Mouse (Mus musculus) gastrocnemius, adult 8-10 months (tissue): ENCODE measurements around the gene Lrrfip1. TPM values are rescaled to one million over a fixed set of nuclear protein-coding genes. Genes with fewer than 3 reads are reported as not detected.
A peak's percentile ranks its signal among the peaks of the same experiment; 100 is the strongest.

Experiments
- DNase-seq, 2 experiments: peaks; one replicate each; pipeline ENCODE4 v3.0.0; 2022; ENCODE audit warnings: low spot score in 2 of 2
- total RNA-seq, 4 experiments: library from RNA; stranded (reverse); gene quantifications; 2 replicates each; pipeline ENCODE4 v1.2.4; 2022

The Lrrfip1 gene
- total RNA-seq: 100 to 1,000 TPM; 104 to 126 (median 123) TPM

DNA sequence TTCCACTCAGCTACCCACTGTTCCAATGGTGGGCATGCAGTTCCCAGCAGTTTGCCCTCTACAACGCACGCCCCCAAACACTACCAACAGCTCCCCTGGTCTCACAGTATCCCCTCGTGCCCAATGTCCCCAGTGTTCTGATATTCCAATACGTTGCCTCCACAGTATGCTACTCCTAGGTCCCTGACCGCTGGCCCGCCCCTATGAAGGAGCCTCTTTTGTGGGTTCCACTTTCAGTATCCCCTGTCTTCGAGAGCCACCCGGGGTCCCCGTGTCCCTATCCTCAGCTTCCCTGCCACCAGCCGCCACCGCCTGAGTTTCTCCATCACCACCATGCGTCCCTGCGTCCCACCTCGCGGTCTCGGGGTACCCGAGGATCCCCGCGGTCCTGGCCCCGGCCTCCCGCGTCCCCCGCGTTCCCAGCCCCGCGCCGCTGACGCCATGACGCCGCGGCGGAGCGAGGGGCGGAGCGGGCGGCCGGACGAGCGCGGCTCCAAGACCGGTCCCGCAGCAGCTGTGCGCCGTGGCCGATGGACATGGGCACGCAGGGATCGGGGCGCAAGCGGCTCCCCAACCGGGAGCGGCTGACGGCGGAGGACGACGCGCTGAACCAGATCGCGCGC lies at the start of gene Lrrfip1:
Gene Lrrfip1 (plus strand): TSS at position 470 of the 623 bp plus-strand sequence.
- peak; percentile 50 to 58 for DNase-seq

DNA sequence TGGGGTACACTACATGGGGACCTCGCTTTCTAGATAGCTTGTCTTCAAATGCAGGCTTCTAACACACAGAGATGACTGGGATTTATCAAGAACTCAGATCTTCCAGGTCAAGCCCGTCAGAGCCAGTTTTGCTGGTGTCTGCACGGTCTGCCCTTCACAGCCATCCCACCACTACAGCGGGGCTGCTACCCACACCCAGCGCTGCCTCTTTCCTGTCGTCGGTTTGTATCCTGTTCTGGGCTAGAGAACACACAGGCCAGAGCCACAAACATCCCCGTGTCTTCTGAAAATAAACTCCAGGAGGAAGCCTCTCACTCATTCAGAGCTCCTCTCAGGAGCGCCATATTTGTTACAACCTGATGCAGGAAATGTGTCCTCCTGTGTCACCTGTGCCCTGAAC lies 49.2 kb upstream of the Lrrfip1 start:
- DNase-seq: no peak

DNA sequence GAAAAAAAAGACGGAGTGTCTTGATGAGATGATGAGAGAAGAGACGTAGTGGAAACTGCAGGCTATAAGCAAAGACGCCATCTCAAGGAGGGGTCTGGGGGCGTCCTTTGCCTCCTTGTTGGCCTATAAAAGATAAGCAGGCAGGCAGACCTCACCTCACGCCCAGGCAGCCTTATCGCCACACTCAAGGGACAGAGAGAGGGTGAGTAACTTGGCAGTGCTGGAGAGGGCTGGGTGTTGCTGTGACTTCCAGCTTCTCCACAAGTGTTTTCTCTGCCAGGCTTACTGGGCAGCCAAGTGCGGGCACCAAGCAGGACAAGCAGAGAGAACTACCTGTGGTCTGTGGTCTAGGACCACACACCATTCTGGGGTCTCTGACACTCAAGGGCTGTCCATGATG lies 46.9 kb upstream of the Lrrfip1 start:
- DNase-seq: no peak

DNA sequence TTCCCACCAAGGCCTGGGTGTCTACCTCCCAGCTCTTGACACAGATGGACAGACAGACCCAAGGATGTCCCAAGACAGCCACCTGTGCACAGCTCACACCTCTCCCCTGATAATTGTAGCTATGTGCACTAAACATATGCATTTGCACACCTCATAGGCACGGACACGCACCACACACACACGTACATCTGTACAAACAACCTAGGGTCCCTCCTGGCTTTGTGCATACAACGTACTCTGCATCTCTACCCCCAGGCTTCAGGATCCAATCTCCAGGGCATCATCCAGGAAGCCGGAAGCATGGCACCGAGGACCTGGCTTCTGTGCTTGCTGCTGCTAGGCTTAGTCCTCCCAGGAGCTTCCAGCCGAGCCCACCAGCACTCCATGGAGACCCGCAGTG lies 45.7 kb upstream of the Lrrfip1 start, which contains the start of gene Prlh:
Gene Prlh (plus strand): TSS at position 301 of the 400 bp plus-strand sequence.
- no peak for DNase-seq

DNA sequence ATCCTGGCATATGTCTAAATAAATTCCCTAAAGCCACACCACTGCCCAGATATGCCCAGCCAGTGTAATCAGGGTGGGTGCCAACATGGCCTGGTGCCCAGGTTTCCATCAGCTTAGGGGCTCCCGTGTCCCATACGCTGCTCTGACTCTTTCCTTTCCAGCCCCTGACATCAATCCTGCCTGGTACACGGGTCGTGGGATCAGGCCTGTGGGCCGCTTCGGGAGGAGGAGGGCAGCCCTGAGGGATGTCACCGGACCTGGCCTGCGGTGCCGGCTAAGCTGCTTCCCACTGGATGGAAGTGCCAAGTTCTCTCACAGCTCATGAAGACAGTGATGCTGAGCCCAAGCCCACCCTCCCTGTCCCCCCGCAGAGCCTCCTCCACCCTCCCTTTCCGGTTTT lies 44.8 kb upstream of the Lrrfip1 start:
- DNase-seq: no peak

DNA sequence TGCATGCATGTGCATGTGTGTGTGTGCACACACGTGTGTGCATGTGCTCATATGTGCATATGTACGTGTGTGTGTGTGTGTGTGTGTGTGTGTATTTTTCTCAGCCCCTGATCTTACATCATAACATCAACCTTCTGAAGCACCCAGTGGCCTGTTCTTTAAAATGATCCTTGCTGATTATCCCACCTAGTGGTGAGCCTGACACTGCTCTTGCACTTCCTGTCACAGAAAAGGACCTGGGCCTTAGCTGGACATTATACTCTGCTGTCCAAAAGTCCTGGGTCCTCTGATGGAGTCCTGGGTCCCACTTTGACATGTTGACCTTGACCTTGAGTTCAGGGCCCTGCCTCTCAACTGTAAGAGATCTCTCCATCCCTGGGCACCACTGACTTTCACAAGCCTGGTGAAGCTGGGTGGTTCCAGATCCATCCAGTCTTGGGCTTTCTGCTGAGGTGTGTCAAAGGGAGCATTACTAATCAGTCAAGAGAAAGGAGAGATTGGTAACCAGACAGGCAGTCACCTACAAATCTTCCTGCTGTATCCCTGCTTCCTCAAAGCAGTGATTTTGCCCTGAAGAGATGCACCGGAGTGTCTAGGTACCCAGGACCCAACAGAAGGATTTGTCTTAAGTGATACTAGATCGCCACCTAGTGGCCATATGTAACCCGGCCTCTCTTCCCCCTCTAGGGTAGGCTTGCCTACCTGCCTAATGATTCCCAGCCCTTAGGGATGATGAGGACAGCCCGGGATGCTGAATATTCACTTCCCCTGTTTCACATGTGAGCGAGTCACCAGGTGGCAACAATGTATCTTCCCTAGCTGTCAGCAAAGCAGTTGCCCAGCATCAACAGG lies 42.1 kb upstream of the Lrrfip1 start:
- peak; percentile 30 for DNase-seq

DNA sequence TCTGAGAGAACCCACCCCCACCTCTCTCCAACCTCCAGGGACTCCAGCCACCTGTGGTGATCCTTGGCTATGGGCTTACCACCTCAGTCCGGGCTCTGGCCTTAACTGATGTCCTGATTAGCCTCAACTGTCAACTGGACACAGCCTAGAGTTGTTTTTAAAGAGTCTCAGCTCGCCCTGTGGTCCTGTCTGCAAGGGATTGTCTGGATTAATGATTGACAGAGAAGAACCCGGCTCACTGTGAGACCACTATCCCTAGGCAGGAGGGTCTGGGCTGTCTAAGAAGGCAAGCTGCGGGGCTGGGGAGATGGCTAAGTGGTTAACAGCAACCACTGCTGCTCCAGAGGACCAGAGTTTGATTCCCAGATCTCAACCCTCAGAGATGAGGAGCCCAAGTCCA lies 36.0 kb upstream of the Lrrfip1 start:
- no peak for DNase-seq

DNA sequence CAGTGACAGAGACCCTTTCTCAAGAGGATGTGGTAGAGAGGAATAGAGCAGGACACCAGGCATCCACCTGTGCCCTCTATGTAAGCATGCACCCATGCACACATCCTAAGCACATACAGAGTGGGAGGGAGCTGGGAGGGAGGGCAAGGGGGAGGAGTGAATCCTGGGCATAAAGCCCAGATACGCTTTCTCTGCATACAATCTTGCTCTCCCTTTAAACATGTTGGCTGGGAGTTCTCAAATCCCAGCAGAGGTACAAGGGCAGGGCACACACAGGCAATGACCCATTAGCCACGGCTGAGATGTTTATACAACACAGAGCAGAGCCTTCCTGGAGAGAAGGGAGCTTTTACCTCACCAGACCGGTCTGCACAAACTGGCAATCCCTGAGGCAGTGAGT lies 35.5 kb upstream of the Lrrfip1 start:
- DNase-seq: no peak

DNA sequence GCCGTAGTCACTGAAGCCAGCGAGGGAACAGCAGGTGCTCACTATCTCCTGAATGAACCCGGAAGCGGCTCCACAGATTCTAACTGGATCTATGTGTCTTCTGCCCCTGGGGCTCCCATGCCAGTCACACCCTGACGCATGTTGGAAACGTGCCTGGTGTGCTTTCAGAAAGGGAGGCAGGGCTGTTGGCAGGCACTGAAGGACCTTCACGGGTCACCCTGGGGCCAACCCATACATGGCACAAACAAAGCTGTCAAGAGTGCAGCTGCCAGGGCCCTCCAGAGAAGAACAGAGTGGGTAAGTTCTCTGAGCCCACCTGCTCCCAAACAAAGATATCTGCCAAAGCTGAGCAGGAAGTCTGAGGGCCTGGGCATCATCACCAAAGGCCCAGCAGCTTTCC lies 31.0 kb upstream of the Lrrfip1 start:
- DNase-seq: peak in 1 of 2 experiments; percentile 12

DNA sequence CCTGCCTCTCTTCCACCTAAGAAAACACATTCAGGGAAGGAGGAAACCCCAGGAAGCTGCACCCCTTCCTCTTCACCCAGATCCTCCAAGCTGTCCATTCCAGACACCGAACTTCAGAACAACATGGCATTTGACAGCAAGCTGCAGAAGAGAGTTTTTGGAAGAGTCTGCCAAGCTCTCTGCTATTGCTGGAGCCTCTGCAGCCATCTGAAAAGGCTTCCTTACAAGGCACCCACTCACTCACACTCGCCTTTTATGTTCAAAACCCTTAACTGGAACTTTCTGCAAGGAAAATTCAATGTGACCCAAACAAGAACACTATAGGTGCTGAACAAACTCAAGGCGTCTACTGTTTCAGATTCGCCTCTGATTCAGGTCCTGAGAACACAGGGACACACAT lies 29.9 kb upstream of the Lrrfip1 start:
- DNase-seq: no peak

DNA sequence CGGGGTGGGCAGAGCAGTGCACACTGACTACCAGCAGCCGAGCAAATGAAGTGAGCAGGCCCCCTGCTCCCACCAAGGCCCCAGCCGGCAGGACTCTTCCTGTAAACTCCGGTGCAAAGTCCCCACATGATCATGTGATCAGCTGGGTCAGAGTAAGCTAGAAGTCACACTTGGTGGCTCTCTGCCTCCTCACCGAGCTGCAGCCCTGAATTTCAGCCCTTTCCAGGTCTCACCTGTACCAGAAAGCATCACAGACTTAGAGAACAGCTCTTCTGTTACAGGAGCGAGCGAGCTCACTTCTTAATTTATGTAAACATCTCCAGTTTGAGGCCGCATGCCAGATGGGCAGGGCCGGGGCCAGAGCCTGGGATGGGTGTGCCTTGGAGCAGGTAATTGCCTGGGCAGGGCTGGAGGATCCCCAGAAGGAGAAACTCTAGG lies 29.2 kb upstream of the Lrrfip1 start, which contains the start of gene Rab17:
Gene Rab17 (minus strand): TSS at position 315 of the 438 bp plus-strand sequence.
- no peak for DNase-seq

DNA sequence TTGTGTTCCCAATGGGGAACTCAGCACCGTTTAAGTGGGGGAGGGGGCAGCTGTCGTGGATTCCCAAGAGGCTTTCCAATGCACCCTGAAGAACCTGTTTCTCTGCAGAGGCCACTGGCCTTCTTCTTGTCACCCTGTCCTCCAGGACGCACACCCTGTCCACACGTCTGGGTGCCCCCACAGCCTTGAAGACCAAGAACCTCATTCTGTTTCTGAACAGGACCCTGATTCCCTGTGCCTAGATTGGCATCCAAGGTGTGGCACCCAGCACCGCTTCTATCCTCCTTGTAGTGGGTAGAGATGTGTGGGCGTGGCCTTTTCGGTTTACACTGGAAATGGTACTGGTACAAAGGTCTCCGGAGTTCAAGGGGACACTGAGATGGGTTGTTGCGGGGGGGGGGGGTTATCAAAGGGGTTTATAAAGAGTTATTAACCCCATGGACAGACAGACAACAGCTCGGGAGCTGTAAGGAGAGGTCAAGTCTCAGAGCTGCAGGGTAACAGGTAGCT lies 28.6 kb upstream of the Lrrfip1 start:
- no peak for DNase-seq

DNA sequence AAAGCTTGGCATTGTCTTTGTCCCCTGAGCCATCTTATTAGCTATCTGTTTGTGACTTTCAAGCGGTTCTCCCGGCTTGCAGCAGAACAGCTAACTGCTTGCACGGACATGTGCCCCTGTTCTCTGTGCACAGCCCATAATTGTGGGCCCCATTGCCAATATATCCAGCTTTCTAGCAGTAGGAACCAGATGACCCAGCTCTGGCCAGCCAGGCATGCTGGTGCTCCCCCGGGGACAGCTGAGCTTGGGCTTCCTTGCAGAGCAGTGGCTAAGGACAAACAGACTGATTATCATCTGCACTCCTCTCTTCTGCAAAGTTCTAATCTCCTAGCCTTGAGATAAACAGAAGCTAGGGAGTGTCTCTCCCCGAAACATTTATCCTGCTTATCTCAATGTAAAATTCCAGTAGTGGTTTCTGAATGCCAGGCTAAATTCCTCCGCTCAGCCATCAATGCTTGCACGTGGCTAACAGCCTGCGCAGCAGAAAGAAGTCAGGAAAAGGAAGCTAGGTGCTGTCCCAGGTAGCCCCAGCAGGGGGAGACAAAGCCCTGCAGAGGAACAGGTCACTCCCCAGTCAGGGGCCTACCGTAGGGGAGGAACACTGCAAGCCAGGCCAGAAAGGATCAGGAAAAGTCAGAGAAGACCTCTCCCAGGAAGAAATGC lies 25.5 kb upstream of the Lrrfip1 start:
- peak; percentile 82 to 85 for DNase-seq

DNA sequence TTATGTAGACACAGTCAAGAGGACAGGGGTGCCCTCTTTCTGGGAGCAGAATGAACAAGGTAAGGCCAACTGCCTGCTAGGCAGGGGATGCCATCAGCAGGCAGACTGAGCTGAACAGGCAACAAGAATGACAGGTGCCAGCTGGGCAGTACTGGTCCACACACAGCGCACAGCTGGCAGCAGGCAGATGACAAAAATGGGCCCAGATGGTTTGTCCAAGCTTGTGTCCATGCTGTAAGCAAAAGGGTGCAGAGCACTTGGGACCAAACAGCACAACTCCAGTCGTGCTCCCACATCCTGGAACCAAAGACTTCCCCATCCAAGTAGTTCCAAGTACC lies 25.0 kb upstream of the Lrrfip1 start:
- no peak for DNase-seq

DNA sequence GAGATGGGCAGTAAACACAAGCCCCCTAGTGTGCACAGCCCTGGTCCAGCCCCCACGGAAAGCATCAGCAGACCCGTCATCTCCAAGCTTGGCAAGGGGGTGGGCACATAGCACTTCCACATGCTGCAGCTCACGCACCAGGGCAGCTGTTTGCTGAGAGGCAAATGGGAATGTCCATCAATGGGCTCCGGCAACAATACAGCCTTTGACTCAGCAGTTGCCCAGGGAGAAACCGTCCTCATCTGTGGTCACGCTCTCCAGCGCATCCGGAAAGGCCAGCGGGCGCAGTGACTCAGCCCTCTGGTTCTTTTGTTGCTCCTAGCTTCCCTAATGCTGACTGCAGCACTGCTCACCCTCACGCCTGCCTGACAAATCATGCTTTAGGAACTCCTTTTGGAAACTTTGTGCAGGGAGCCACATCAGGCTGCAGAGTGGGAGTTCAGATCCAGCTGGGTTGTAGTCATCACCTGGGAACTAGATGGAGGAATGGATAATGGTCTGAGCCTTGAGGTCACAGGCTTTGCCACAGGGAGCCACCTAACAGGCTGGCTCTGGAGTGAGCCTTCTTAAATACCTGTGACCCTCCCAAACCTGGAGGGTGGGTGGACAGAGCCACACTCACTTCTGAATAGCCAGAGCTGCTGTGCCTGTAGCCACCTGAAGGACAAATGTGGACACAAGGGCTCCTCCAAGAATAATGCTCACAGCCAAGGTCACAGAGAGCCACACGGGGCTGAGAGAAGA lies 23.5 kb upstream of the Lrrfip1 start:
- no peak for DNase-seq

DNA sequence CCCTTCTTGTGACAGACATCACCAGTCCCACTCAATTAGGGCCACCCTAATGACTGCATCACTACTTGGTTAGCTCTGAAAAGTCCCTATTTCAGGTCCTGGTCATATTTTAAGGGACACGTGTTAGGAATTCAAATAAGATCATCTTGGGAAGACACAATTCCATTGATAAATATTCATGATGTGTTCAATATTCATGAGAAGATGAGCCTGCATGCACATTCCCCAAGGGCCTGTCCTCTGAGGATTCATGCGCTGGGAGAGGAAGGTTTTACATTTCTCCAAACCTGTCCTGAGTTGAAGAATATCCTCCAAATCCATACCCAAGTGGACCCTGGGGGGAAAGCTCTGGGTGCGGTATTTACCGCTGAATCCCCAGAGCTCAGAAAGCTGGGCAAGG lies 22.6 kb upstream of the Lrrfip1 start:
- no peak for DNase-seq

DNA sequence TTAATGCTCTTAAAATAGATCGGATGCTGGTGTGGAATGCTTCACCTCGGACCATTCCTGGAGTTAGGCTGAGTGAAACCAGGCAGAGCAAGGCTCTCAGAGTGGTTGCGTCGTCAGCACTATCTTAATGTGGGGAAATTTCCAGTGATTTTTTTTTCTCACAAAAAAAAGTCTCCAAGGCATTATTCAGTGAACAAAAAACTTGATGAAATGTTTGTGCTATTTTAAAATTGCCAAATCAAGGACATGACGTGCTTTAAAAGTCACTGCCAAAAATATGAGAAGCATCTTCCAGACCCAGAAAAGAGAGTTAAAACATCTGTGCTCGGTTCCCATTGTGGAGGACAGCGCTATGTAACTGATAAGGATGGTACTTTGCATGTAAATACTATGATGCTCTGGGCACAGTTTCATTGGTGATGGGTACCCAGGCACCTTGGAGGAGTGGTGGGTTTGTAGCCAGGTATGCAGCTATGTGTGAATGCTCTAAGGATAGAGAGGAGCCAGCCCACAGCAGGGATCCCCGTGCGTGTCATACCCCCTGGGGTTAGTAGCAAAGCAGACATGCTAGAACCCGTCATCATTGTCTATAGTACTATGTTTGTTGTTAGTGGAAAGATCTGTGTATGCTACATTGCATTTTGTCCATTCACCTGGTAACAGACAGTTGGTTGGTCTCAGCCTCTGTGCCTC lies 17.8 kb upstream of the Lrrfip1 start:
- DNase-seq: no peak

DNA sequence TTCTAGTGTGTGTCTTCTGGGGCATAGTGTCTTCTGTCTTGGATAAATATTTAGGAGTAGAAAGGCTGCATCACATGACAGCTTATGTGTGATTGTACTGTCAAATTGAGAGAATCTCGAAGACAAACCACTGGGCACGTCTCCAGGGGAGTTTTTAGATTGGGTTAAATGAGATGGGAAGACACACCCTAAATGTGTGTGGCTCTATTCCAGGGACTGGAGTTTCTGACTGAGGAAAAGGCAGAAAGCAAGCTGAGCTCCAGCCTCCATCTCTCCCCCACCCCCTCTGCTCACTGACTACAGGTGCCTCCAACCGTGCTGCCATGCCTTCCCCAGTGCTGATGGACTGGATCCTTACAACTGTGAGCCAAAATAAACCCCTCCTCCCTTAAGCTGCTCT lies 17.2 kb upstream of the Lrrfip1 start:
- DNase-seq: no peak

DNA sequence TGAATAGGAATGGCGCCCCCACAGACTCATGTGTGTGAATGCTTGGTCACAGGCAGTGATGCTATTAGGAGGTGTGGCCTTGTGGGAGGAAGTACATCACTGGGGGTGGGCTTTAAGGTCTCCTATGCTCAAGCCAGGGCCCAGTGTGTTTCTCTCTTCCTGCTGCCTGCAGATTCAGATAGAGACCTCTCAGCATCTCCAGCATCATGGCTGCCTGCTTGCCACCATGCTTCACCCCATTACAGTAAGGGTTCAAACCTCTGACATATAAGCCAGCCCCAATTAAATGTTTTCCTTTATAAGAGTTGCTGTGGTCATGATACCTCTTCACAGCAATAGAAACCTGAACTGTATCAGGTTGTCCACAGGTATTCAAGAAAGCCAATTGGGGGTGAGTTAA lies 2.6 kb upstream of the Lrrfip1 start:
- peak in 1 of 2 experiments; percentile 1 for DNase-seq

DNA sequence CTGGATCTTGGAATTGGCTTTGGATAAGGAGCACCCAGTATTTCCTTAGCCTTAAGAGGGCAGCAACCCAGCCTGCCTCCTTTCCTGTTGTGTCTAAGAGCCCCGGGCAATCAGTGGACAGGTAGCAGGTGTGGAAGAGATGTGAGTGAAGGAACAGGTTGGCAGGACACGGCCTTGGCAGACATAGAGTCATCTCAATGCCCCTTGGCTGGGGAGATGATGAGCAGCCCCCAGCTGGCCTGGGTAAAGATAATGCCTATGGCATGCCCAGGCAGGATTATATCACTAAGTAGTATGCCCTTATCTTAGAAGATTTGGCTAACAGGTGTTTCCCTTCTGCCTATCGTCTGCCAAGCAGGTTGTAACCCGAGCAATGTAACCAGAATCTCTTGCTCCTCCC lies 1.4 kb upstream of the Lrrfip1 start:
- no peak for DNase-seq

DNA sequence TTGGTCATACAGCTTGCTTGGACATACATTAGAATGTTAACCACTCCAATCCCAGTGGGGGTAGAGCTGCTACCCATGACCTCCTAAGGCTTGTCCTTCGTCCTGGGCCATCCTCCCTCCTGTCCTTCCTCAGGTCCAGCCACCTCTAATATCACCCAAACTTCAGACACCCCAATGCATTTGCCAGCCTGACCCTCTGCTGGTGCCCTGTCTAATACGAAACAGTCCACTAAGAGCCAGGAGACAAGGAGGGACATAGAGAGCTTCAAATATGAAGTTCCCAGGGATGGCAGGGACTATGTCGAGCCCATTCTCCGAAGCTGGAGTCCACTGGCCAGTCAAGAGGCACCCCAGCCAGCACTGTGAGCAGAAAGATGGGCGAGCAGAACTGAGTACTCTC lies 896 bp upstream of the Lrrfip1 start:
- DNase-seq: peak in 1 of 2 experiments; percentile 2
